Mouse (Mus musculus): ENCODE measurements around the gene Lif. TPM values are rescaled to one million over a fixed set of nuclear protein-coding genes. Genes with fewer than 3 reads are reported as not detected.

Gene Lif
- polyA plus RNA-seq, 1 experiment, result 0.90 TPM

- Histone ChIP-seq H3K4me3 (ENCODE audit: insufficient read depth, low read length) (no peak overlapping the region), H3K4me1 (ENCODE audit: control insufficient read depth, insufficient read depth, low read length) (no peaks in the 10 kb centered on the region), H3K27ac (ENCODE audit: insufficient read depth, low read length) (no peak overlapping the region)
- TF ChIP-seq POLR2A (IDR thresholded peaks at IDR 0.05; ENCODE audit: extremely low read depth, insufficient read depth, low read length) (no peak), CTCF (IDR thresholded peaks at IDR 0.05; ENCODE audit: extremely low read depth, insufficient read depth, low read length) (no peak)
Measured at GRCm38 (mm10) chr11:4228463-4228862, 28.9 kb upstream of the Lif start.

GRCm38 (mm10) chr11:4229841-4230240, 27.5 kb upstream of the Lif start:
- Histone ChIP-seq H3K4me3 (ENCODE audit: insufficient read depth, low read length) (no peak overlapping the region), H3K4me1 (ENCODE audit: control insufficient read depth, insufficient read depth, low read length) (no peaks in the 10 kb centered on the region), H3K27ac (ENCODE audit: insufficient read depth, low read length) (no peak overlapping the region)
- TF ChIP-seq POLR2A (IDR thresholded peaks at IDR 0.05; ENCODE audit: extremely low read depth, insufficient read depth, low read length) (no peak), CTCF (IDR thresholded peaks at IDR 0.05; ENCODE audit: extremely low read depth, insufficient read depth, low read length) (no peak)

GRCm38 (mm10) chr11:4231435-4231834, 25.9 kb upstream of the Lif start:
- Histone ChIP-seq H3K27ac (ENCODE audit: insufficient read depth, low read length) (no peak overlapping the region), H3K4me1 (ENCODE audit: control insufficient read depth, insufficient read depth, low read length) (no peaks in the 10 kb centered on the region), H3K4me3 (ENCODE audit: insufficient read depth, low read length) (no peak overlapping the region)
- TF ChIP-seq CTCF (IDR thresholded peaks at IDR 0.05; ENCODE audit: extremely low read depth, insufficient read depth, low read length) (no peak), POLR2A (IDR thresholded peaks at IDR 0.05; ENCODE audit: extremely low read depth, insufficient read depth, low read length) (no peak)

DNA sequence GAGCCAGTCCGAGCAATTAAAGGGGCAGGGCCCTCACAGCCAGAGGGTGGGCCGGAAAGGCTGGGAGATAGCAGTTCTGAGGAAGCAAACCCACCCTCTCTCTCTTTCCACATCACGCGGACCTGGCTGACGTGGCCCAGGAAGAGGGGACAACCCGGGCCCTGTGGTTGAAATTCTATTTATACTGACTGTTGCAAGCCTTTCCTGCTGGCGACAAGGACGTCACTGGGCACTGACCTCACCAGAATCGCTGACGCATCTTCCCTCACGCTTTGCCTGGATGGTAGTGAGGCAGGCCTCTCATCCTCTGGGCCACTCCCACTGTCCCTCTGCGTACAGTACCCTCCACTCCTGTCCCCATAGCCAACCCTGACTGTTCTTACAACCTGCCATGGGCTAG, 24.7 kb upstream of the Lif start:
- Histone ChIP-seq H3K4me3 (ENCODE audit: insufficient read depth, low read length) (no peak overlapping the region), H3K4me1 (ENCODE audit: control insufficient read depth, insufficient read depth, low read length) (no peaks in the 10 kb centered on the region), H3K27ac (ENCODE audit: insufficient read depth, low read length) (no peak overlapping the region)
- TF ChIP-seq POLR2A (IDR thresholded peaks at IDR 0.05; ENCODE audit: extremely low read depth, insufficient read depth, low read length), result no peak
- no peak for TF ChIP-seq CTCF (IDR thresholded peaks at IDR 0.05; ENCODE audit: extremely low read depth, insufficient read depth, low read length)

DNA sequence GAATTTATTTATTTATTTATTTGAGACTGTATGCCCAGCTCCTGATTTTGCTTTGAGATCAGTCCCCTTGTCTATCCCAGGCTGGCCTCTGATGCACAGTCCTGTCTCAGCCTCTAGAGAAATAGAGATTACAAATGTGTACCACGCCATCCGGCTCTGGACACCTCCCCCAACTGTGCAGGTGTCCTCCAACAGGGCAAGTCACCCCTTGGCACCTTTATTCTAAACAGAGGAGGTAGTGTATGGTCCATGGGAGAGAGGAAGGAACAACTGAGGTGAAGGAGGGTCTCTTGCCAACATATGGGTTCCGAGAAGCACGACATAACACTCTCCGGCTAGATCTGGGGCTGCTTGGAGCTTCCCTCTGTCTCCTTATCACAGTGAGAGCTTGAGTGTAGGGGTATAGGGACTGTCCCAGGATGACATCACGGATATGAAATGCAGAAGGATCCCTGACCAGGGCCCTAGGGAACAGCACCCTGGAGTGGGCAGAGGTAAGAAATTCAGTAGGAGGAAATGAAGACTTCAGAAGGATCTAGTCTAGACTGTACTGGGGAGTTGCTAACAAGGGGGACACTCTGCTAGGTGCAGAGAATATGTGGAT, 22.2 kb upstream of the Lif start:
- Histone ChIP-seq H3K27ac (ENCODE audit: insufficient read depth, low read length) (no peak overlapping the region), H3K4me3 (ENCODE audit: insufficient read depth, low read length) (no peak overlapping the region), H3K4me1 (ENCODE audit: control insufficient read depth, insufficient read depth, low read length) (no peaks in the 10 kb centered on the region)
- TF ChIP-seq POLR2A (IDR thresholded peaks at IDR 0.05; ENCODE audit: extremely low read depth, insufficient read depth, low read length) (no peak), CTCF (IDR thresholded peaks at IDR 0.05; ENCODE audit: extremely low read depth, insufficient read depth, low read length) (no peak)

DNA sequence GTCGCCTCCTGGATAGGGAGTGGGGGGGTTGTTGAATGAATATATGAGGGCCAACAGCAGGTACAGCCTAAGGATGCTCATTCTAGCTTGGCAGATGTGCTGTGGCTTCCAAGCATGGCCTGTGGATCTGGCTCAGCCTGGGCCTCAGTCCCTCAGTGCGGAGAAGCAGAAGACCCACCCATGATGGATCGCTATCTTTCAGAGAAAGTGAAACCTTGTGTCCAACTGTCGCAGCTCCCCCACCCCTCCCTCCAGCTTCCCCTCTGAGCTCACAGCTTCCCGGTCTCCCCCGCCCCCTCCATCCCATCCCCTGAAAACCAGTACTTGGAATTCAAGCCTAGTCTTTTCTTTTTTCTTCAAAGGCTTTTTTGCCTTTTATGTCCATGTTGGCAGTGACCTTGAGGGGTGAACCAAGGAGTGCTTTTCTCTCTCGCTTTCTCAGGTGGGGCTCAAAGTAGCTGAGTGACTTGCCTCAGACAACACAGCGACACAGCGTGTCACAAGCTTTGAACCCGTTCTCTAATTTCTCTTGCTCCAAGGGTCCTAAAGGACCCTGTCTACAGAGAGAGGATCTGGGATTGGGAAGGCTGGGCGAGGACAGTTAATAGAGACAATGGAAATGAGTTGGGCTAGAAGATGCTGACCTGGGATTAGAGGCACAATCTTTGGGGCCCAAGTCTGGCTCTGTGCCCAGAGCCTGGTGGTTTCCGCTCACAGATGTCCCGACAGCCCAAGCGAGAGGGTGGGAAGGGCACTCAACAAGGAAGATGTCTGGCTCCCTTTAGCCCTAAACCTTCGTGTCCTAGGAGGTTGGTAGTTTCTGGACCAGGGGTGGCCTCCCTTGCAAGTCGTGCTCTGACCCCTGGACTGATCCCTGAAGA, 21.5 kb upstream of the Lif start, which contains the start of gene Osm:
Gene Osm (plus strand): TSS at position 756 of the 881 bp plus-strand sequence.
- Histone ChIP-seq H3K4me3 (ENCODE audit: insufficient read depth, low read length) (no peak within 1 kb of the TSS), H3K27ac (ENCODE audit: insufficient read depth, low read length) (no peak within 1 kb of the TSS), H3K4me1 (ENCODE audit: control insufficient read depth, insufficient read depth, low read length) (no peaks in the 10 kb centered on the region)
- TF ChIP-seq CTCF (IDR thresholded peaks at IDR 0.05; ENCODE audit: extremely low read depth, insufficient read depth, low read length) (no peak), POLR2A (IDR thresholded peaks at IDR 0.05; ENCODE audit: extremely low read depth, insufficient read depth, low read length) (no peak)

- Histone ChIP-seq H3K27ac (ENCODE audit: insufficient read depth, low read length) (no peak overlapping the region), H3K4me3 (ENCODE audit: insufficient read depth, low read length) (no peak overlapping the region), H3K4me1 (ENCODE audit: control insufficient read depth, insufficient read depth, low read length) (no peaks in the 10 kb centered on the region)
- TF ChIP-seq CTCF (IDR thresholded peaks at IDR 0.05; ENCODE audit: extremely low read depth, insufficient read depth, low read length), result no peak
- TF ChIP-seq POLR2A (IDR thresholded peaks at IDR 0.05; ENCODE audit: extremely low read depth, insufficient read depth, low read length), result no peak
Measured at GRCm38 (mm10) chr11:4236546-4237067, 20.8 kb upstream of the Lif start.

GRCm38 (mm10) chr11:4237389-4237912, 19.9 kb upstream of the Lif start:
- Histone ChIP-seq H3K4me1 (ENCODE audit: control insufficient read depth, insufficient read depth, low read length) (no peaks in the 10 kb centered on the region), H3K4me3 (ENCODE audit: insufficient read depth, low read length) (no peak overlapping the region), H3K27ac (ENCODE audit: insufficient read depth, low read length) (no peak overlapping the region)
- TF ChIP-seq CTCF (IDR thresholded peaks at IDR 0.05; ENCODE audit: extremely low read depth, insufficient read depth, low read length) (no peak), POLR2A (IDR thresholded peaks at IDR 0.05; ENCODE audit: extremely low read depth, insufficient read depth, low read length) (no peak)

DNA sequence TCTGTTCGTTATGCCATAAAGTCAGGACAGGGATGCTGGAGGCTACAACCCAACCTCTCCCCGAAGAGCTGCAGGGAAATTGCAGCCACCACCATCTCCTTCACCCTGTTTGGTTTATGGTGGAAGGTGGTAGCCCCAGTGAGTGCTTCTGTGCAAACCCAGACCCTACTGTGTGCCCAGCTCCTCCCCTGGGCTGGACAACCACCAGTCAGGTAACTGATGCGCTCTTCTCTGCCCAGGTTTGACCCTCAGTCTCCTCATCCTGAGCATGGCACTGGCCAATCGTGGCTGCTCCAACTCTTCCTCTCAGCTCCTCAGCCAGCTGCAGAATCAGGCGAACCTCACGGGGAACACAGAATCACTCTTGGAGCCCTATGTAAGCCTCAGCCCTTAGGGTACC, 19.2 kb upstream of the Lif start:
- no peak overlapping the region for H3K27ac ChIP-seq (ENCODE audit: insufficient read depth, low read length)
- no peak overlapping the region for H3K4me3 ChIP-seq (ENCODE audit: insufficient read depth, low read length)
- TF ChIP-seq CTCF (IDR thresholded peaks at IDR 0.05; ENCODE audit: extremely low read depth, insufficient read depth, low read length) (no peak), POLR2A (IDR thresholded peaks at IDR 0.05; ENCODE audit: extremely low read depth, insufficient read depth, low read length) (no peak)
- no peaks in the 10 kb centered on the region for H3K4me1 ChIP-seq (ENCODE audit: control insufficient read depth, insufficient read depth, low read length)

Data from cortical plate, adult 2 months (tissue).